Mouse (Mus musculus) limb, embryonic 11.5 days (tissue): ENCODE measurements around the gene Wdr59. TPM values are rescaled to one million over a fixed set of nuclear protein-coding genes. Genes with fewer than 3 reads are reported as not detected.

Experiments used
- ATAC-seq: fragments of 200-750 bp; cut with Nextera tagmentation; 2 replicates; pipeline ENCODE4 v1.8.0; 2017; ENCODE audit warnings: low read depth; ENCODE audit not compliant: insufficient number of reproducible peaks, low FRiP score, low TSS enrichment
- DNase-seq: peaks from one replicate; pipeline ENCODE4 v3.0.0-alpha.2; 2015; ENCODE audit warnings: low spot score
- H3K27ac ChIP-seq: fragments of 300-500 bp; sonication (generic); replicated peaks from 2 replicates; pipeline ENCODE4 v1.5.1; 2014; ENCODE audit warnings: low read depth, mild to moderate bottlenecking, low read length
- H3K27me3 ChIP-seq: fragments of 300-500 bp; sonication (generic); 2 replicates; pipeline ENCODE4 v1.6.1; 2014; ENCODE audit warnings: mild to moderate bottlenecking, low read length, mixed read lengths; ENCODE audit not compliant: control insufficient read depth, insufficient read depth
- H3K36me3 ChIP-seq: fragments of 300-500 bp; sonication (generic); 2 replicates; pipeline ENCODE4 v1.6.1; 2014; ENCODE audit warnings: mild to moderate bottlenecking, low read length, moderate library complexity, mixed read lengths; ENCODE audit not compliant: control insufficient read depth, insufficient read depth
- H3K4me1 ChIP-seq: fragments of 300-500 bp; sonication (generic); 2 replicates; pipeline ENCODE4 v1.6.1; 2014; ENCODE audit warnings: low read length, mixed read lengths; ENCODE audit not compliant: control insufficient read depth, insufficient read depth
- H3K4me2 ChIP-seq: fragments of 300-500 bp; sonication (generic); 2 replicates; pipeline ENCODE4 v1.6.1; 2014; ENCODE audit warnings: low read depth, mild to moderate bottlenecking, moderate library complexity; ENCODE audit not compliant: severe bottlenecking
- H3K4me3 ChIP-seq: fragments of 300-500 bp; sonication (generic); 2 replicates; pipeline ENCODE4 v1.5.1; 2014; ENCODE audit warnings: low read depth, low read length
- H3K9ac ChIP-seq: fragments of 300-500 bp; sonication (generic); 2 replicates; pipeline ENCODE4 v1.6.1; 2014; ENCODE audit warnings: mild to moderate bottlenecking, low read length
- H3K9me3 ChIP-seq: fragments of 300-500 bp; sonication (generic); 2 replicates; pipeline ENCODE4 v1.6.1; 2016; ENCODE audit warnings: low read length; ENCODE audit not compliant: control insufficient read depth
- WGBS: fragments of 180-500 bp; shearing (Covaris S2); extraction: QIAGEN DNeasy Blood & Tissue Kit; methylation state at CpG from one replicate; pipeline ENCODE4 v1.1.7; 2014; 5-methylcytosine and 5-hydroxymethylcytosine counted together
- polyA plus RNA-seq: library from polyadenylated mRNA; unstranded; fragments of >200 nt; fragmentation: Nextera tagmentation; extraction: Ambion mirVana; gene quantifications from 2 replicates; pipeline ENCODE4 v1.2.1, GENCODE M21; 2014

The Wdr59 gene
- polyA plus RNA-seq, 1 experiment from 2014 or later: 4.5 TPM

GRCm38 (mm10) chr8:111469013-111469412 is 52.9 kb downstream of the Wdr59 start:
- Histone ChIP-seq H3K9me3 (no peaks in the 10 kb centered on the region), H3K27me3 (no peaks in the 10 kb centered on the region), H3K4me1 (no peaks in the 10 kb centered on the region), H3K36me3 (peaks cover 2% of the 10 kb centered on the region; the same call in 1 of the 2 replicates), H3K4me2 (no peak overlapping the region), H3K9ac (no peak overlapping the region), H3K27ac (no peak overlapping the region), H3K4me3 (no peak overlapping the region)
- DNase-seq (no peak), ATAC-seq (no peak)
- WGBS: 82% methylated on average over 6 of the region's 6 CpGs

DNA sequence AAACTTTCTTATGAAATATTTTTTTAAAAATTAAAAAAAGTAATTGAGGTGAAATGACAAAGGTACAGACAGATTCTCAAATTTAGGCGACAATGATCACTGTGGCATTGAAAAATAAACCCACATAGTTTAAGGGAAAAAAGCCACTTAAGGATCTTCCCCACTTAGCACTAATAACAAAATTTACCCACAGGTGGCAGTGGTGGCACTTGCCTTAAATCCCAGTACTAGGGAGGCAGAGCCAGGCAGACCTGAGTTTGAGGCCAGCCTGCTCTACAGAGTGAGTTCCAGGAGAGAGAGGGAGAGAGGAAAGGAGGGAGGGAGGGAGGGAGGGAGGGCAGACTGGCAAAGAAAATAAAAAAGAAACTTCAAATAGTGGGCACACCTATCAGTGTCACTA is 56.6 kb downstream of the Wdr59 start:
- no peak for ATAC-seq
- peaks cover 2% of the 10 kb centered on the region; the same call in 1 of the 2 replicates for H3K36me3 ChIP-seq
- WGBS: 84% methylated on average over 1 of the region's 1 CpGs
- DNase-seq: no peak
- H3K4me3 ChIP-seq: no peak overlapping the region
- H3K9ac ChIP-seq: no peak overlapping the region
- no peaks in the 10 kb centered on the region for H3K4me1 ChIP-seq
- H3K27ac ChIP-seq: no peak overlapping the region
- no peaks in the 10 kb centered on the region for H3K27me3 ChIP-seq
- H3K4me2 ChIP-seq: no peak overlapping the region
- H3K9me3 ChIP-seq: no peaks in the 10 kb centered on the region

DNA sequence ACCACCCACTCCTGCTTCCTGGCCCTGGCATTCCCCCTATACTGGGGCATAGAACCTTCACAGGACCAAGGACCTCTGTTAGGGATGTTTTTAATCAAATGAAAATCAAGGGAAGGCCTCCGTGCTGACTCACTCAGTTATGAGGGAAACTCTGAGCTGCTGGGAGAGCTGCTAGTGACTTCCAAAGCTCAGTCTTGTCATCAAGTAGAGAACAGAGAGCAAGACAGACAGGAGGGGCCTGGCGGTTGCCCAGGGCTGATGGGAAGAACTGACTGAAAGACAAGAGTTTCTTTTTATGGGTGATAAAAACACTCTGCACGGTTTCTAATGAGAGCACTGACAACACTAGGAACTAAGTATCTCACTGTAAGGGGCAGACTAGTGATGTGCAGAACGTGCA is 57.4 kb downstream of the Wdr59 start:
- Histone ChIP-seq H3K9me3 (no peaks in the 10 kb centered on the region), H3K9ac (no peak overlapping the region), H3K27me3 (no peaks in the 10 kb centered on the region), H3K36me3 (peaks cover 2% of the 10 kb centered on the region; the same call in 1 of the 2 replicates), H3K27ac (no peak overlapping the region), H3K4me3 (no peak overlapping the region), H3K4me1 (no peaks in the 10 kb centered on the region), H3K4me2 (no peak overlapping the region)
- ATAC-seq: no peak
- no peak for DNase-seq
- WGBS: 73% methylated on average over 4 of the region's 4 CpGs

- Histone ChIP-seq H3K27me3 (no peaks in the 10 kb centered on the region), H3K27ac (no peak overlapping the region), H3K4me1 (no peaks in the 10 kb centered on the region), H3K4me2 (no peak overlapping the region), H3K36me3 (peaks cover 2% of the 10 kb centered on the region; the same call in 1 of the 2 replicates), H3K4me3 (no peak overlapping the region), H3K9ac (no peak overlapping the region), H3K9me3 (no peaks in the 10 kb centered on the region)
- WGBS: 36% methylated on average over 4 of the region's 4 CpGs
- DNase-seq: no peak
- no peak for ATAC-seq
Observed at GRCm38 (mm10) chr8:111449671-111450070, 72.2 kb downstream of the Wdr59 start.

GRCm38 (mm10) chr8:111445960-111446660 is 75.8 kb downstream of the Wdr59 start:
- H3K27ac ChIP-seq: no peak overlapping the region
- H3K4me1 ChIP-seq: no peaks in the 10 kb centered on the region
- WGBS: 65% methylated on average over 4 of the region's 4 CpGs
- H3K9me3 ChIP-seq: no peaks in the 10 kb centered on the region
- no peak overlapping the region for H3K9ac ChIP-seq
- no peaks in the 10 kb centered on the region for H3K36me3 ChIP-seq
- H3K4me2 ChIP-seq: no peak overlapping the region
- ATAC-seq: no peak
- no peaks in the 10 kb centered on the region for H3K27me3 ChIP-seq
- no peak overlapping the region for H3K4me3 ChIP-seq
- no peak for DNase-seq

- ATAC-seq: no peak
- no peaks in the 10 kb centered on the region for H3K27me3 ChIP-seq
- DNase-seq: no peak
- no peaks in the 10 kb centered on the region for H3K36me3 ChIP-seq
- WGBS: 87% methylated on average over 18 of the region's 18 CpGs
- H3K4me1 ChIP-seq: no peaks in the 10 kb centered on the region
- H3K9me3 ChIP-seq: no peaks in the 10 kb centered on the region
- H3K4me3 ChIP-seq: no peak overlapping the region
- no peak overlapping the region for H3K27ac ChIP-seq
- no peak overlapping the region for H3K4me2 ChIP-seq
- H3K9ac ChIP-seq: no peak overlapping the region
Observed at GRCm38 (mm10) chr8:111445558-111445957, 76.3 kb downstream of the Wdr59 start.

DNA sequence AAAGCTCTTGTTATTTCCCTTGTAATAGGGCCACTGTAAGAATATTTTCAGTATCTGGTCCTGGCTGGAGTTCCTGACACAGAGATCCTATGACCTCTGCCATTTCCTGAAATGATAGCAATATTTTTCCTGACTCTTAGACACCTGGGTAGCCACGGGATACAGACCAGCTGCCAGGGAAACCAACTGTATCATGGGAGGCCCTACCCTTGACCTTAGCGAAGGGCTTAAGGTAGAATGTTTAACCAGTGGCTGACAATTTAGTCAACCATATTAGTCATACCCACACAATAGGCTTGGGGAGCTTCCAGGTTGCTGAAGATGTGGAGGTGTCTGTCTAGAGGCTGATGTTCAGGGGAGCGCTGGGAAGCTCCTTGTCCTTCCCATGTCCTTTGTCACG is 77.6 kb downstream of the Wdr59 start:
- H3K4me3 ChIP-seq: no peak overlapping the region
- H3K9me3 ChIP-seq: no peaks in the 10 kb centered on the region
- H3K36me3 ChIP-seq: no peaks in the 10 kb centered on the region
- no peaks in the 10 kb centered on the region for H3K4me1 ChIP-seq
- no peaks in the 10 kb centered on the region for H3K27me3 ChIP-seq
- H3K27ac ChIP-seq: no peak overlapping the region
- no peak for DNase-seq
- no peak for ATAC-seq
- WGBS: 88% methylated on average over 4 of the region's 4 CpGs
- no peak overlapping the region for H3K4me2 ChIP-seq
- H3K9ac ChIP-seq: no peak overlapping the region

DNA sequence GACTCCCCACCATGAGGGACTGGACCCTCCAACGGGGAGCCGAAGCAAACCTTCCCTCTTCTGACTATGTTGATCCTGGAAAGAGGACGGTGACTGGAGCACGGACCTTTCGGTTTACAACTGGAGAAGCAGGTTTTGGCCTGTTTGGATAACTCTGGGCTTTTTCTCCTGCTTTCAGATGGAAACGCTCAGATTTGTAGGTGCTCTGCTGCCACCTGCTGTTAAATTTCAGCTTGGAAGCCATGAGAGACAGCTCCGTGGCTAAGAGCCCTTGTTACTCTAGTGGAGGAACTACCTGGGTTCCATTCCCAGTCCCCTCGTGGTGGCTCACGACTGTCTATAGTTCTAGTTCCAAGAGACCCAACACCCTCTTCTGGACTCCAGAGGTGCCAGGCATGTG is 82.7 kb downstream of the Wdr59 start:
- Histone ChIP-seq H3K4me2 (no peak overlapping the region), H3K4me1 (no peaks in the 10 kb centered on the region), H3K4me3 (no peak overlapping the region), H3K27ac (no peak overlapping the region), H3K27me3 (no peaks in the 10 kb centered on the region), H3K9me3 (no peaks in the 10 kb centered on the region), H3K9ac (peak overlapping the region; percentile 18; the same call in 1 of the 2 replicates), H3K36me3 (no peaks in the 10 kb centered on the region)
- DNase-seq (peak; percentile 82), ATAC-seq (no peak)
- WGBS: 18% methylated on average over 9 of the region's 9 CpGs
